Mouse (Mus musculus) hindbrain, embryonic 14.5 days (tissue): ENCODE results near the gene Tmsb15b2. TPM values are rescaled to one million over a fixed set of nuclear protein-coding genes. Genes with fewer than 3 reads are reported as not detected.

Source experiments
- polyA plus RNA-seq: library from polyadenylated mRNA; unstranded; fragments of >200 nt; fragmentation: Nextera tagmentation; extraction: Ambion mirVana; gene quantifications from 2 replicates; pipeline ENCODE4 v1.2.1, GENCODE M21; 2014

Gene Tmsb15b2
- polyA plus RNA-seq, 1 experiment from 2014 or later: 102 TPM

Other genes with a start within 250 kb of the Tmsb15b2 start
- 545 and 593 TPM in 2 replicates for gene Morf4l2, start 231.8 kb downstream of the Tmsb15b2 start, polyA plus RNA-seq
- gene Glra4, start 195.4 kb downstream of the Tmsb15b2 start, polyA plus RNA-seq: 0.11 TPM in 1 of 2 replicates, not detected in the other
- 11.9 and 12.3 TPM in 2 replicates for gene Plp1, start 152.8 kb downstream of the Tmsb15b2 start, polyA plus RNA-seq
- gene Rab9b, start 106.7 kb downstream of the Tmsb15b2 start, polyA plus RNA-seq: 23.8 and 25.8 TPM in 2 replicates
- gene H2bfm, start 48.2 kb downstream of the Tmsb15b2 start, polyA plus RNA-seq: not detected in 2 replicates
- 8.8 and 9.5 TPM in 2 replicates for gene Tmsb15l, start 1.4 kb upstream of the Tmsb15b2 start, polyA plus RNA-seq
- gene Tmsb15b1, start 1.4 kb upstream of the Tmsb15b2 start, polyA plus RNA-seq: 26.4 and 33.1 TPM in 2 replicates
- gene Zcchc18, start 17.7 kb upstream of the Tmsb15b2 start, polyA plus RNA-seq: 372 and 450 TPM in 2 replicates
- 12.9 and 15.9 TPM in 2 replicates for gene Slc25a53, start 62.8 kb upstream of the Tmsb15b2 start, polyA plus RNA-seq
- gene Fam199x, start 74.1 kb upstream of the Tmsb15b2 start, polyA plus RNA-seq: 10.9 and 11.5 TPM in 2 replicates
- gene Esx1, start 146.6 kb upstream of the Tmsb15b2 start, polyA plus RNA-seq: not detected in 2 replicates